Mouse (Mus musculus) adrenal gland, adult 8-10 months (tissue): Measurements from ENCODE around the gene Gtf2a1. TPM values are rescaled to one million over a fixed set of nuclear protein-coding genes. Genes with fewer than 3 reads are reported as not detected.
"Not testable (repeated sequence)": the region's sequence is repeated elsewhere in the genome, so short reads cannot be mapped to it uniquely, and the experiment has no call there.

ENCODE experiments used
- DNase-seq: peaks from one replicate; pipeline ENCODE4 v3.0.0; 2022
- total RNA-seq, 4 experiments: library from RNA; stranded (reverse); gene quantifications; 2 replicates each; pipeline ENCODE4 v1.2.4; 2022

Gene Gtf2a1
- total RNA-seq, result 10 to 100 TPM; 41.1 to 48.8 (median 46.2) TPM

DNA sequence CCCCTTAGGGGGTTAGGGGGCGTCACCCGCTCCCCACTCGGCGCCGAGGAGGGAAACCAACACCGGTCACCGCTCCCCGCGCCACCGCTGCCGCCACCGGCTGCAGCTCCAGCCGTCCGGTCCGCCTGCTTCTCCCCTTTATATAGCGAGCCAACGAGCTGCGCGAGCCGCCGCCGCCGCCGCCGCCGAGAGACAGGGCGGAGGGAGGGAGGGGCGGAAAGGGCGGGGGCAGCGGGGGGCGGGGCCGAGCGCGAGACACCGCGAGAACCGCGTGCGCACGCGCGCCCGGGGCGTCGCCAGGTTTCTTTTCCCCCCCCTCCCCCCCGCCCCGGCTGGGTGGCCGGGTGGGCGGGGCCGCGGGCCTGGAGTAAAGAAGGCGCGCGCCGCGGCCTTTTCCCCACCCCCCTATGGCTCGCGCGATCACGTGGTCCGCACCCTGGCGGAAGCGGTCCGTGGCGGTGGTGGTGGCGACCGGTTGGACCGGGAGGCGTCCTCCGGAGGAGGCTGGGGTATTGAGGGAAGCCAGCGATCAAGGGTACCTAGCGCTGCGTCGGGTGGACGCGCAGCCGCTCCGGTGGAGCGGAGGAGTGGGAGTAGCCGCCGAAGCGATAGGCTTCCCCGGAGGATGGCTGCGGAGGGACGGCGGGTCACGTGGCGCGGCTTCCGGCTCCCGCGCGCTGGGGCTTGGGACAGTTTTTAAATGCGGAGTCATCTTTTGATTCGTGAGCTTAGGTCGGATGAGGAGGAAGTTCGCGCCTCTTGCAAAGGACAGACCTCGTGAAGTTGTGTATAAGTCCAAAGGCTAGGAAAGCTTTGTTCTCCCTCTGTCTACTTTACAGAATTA lies at the start of gene Gtf2a1:
Gene Gtf2a1 (minus strand): TSS at position 641 of the 844 bp plus-strand sequence.
- DNase-seq, result peak; percentile 90

DNA sequence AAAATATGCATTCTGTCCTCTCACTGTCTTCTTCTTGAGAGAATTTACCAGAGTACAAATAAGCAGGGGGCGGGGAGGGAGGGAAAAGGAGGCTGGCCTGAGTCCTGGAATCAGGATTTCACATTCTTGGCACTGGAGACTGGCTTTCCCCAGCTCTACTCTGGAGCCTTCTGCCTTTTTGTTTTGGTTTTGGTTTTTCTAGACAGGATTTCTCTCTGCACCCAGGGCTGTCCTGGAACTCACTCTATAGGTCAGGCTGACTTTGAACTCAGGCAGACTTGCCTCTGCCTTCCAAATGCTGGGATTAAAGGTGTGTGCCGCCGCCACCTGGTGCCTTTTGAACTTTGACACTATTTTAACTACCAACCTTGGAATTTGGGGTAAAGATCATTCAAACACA lies 48.1 kb upstream of the Gtf2a1 start:
- DNase-seq, result no peak

DNA sequence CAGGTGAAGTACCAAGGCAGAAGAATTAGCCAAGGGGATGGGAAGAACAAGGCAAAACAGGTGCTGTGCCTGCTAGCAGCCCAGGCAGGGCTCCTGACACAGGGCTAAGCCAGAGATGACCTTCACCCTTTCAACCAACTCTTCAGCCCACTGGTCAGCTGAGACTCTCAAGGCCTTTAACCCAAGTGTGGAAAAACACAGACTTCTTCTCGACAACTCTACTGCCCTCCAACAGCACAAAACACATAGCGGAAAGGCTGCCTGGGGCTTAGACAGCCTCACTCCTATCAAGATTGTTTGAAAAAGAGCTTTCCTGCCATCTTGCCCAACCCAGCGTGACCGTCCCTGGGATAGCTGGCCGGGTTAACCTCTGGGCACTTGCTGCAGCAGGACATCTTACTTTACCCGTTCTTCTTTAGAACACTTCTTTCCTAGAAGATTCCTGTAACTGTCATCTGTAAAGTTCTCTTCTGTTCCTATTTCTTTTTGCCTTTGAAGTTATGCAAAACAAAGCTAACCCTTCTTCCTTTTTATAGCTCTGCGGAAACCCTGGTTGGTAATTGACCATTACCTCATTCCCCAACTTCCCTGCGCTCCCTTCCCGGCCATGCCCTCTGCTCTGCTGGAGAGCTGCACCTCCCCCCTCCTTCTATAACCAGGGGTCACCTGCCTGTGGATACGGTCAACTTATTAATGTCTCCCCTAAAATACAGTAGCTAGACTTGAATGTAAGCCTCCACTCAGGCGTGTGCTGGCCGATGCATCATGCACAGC lies 47.0 kb upstream of the Gtf2a1 start:
- DNase-seq, result no peak

DNA sequence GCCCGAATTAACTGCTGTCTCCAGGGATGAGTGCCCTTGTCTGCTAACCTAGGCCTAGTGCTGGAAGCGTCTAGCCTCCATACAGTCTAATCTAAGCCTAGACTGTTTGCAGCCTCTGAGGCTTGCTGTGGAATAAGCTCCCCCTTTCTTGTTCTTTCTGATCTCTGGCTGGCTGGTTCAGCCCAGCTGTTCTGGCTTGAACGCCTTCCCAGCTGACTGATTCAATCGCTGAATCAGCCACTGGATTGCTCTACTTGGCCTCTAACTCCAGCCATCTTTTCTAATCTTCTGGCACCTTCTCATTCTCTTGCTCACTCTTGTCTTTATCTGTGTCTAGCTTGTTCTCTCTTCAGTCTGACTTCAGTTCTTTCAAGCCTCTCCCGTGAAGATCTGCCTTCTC lies 36.2 kb upstream of the Gtf2a1 start:
- DNase-seq, result no peak

DNA sequence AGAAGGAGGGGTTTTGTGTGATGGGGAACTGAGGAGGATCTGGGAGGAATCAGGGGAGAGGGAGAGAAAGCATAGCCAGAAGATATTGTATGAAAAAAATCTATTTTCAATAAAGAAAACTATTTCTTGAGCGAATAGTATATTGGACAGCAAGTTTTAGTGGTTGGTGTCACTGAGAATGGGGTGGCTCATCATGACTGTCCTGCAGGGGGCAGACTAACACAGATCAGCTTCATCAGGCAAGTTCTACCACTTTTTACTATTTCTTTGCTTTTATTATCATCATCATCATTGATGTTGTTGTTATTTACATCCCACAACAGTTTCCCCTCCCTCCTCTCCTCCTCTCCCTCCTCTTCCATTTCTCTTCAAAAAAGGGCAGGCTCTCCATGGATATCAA lies 34.7 kb upstream of the Gtf2a1 start:
- no peak for DNase-seq

DNA sequence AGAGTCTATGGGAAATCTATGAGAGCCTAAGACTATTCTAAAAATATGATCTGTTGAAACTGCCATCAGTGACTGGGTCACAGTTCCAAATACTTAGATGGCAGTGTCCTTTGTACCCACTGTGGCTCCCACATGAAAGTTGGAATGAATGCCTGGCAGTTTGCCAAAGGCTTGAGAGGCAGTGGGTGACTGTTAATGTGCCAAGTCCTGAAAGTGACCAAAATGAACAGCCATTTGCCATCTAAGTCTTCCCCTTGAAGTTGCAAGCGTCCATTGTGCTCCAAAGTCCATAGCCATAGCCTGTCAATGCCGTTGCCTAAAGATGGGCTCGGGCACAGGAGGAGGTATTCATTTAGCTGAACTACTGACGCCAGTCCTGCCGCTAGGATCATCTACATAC lies 19.1 kb upstream of the Gtf2a1 start:
- no peak for DNase-seq

DNA sequence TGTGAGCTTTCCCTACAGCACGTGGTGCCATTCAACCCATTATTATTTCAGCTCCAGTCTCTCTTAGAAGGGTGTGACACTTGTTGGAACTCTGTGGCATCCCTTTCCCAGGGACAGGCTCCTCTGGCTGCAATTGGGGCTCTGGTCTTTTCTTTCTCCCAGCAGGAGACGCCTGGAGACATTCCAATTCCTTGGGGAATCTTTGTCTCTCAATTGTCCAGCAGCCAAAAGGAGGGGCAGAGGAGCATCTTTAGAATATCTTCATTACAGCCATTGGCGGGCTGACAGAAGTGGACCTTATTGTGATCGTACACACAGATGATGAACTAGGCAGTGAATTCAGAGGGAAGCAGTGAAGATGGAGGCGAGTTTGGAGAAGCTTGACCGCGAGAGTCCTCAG lies 17.4 kb upstream of the Gtf2a1 start:
- no peak for DNase-seq

DNA sequence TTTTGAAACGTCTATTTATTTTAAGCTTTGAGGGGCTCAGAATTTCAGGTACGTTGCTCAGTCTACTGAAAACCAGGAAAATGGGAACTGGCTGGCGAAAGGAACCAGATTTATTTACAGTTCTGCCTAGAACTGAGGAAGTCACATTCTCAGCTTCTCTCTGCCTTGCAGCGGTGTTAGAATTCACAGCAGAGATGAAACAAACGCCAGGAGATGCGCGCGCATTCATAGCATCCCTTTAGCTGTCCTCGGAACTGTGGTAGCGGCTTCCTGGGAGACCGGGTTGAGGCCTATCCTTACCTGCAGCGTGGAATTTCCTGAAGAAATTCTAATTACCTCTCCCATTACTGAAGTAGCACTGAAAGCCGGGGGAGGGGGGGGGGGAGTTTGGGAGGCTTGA lies 16.4 kb upstream of the Gtf2a1 start:
- DNase-seq, result no peak

DNA sequence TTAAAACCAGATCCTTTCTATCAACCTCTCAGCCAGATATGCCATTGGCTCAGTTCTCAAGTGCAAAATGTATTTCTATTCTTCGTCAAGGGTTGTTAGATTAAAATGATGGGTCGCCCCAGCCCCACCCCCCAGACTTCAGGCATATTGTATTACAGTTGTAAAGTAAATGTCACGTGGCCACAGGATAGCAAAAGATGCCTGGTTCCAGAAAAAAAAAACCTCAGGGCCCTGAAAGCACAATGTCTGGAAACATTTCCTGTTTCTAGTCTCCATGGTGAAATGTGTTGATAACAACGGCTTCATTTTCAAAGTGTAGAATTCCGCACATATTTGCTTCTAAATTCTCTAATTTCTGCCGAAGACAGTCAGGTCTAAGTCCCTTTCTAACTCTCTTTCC lies 14.3 kb upstream of the Gtf2a1 start:
- DNase-seq, result no peak

DNA sequence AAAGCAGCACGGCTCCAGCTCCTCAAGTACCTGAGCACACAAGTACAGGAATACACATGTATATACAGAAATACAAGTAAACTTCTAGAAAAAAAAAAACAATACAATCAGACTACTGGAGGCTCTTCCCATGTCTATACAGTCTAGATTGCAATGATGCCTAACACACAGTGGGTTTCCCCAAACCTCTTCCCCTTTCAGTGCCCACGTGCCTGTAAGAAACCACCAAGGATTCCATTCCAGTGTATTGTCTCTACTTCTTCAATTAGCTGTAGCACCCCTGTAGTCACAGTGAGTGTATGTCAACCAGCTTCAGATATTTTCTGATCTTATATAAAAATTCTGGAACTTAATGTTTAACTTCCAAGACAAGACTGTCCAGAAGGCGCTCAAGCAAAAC lies 1.8 kb upstream of the Gtf2a1 start:
- DNase-seq, result no peak

DNA sequence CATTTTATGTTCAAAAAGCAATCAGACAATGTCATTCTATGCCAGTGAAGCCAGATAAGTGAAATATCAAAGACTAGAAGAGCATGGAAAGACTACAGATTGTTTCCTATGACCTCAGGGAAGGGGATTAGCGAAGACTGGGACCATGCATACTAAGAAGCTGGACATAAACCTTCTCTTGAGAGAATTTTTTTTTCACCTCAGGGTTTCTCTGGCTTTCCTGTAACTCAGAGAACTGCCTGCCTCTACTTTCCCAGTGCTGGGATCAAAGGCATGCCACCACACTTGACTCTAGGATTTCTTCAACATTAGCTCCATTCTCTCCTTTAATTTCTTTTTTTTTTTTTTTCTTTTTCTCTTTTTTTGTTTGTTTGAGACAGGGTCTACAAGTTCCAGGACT lies 904 bp upstream of the Gtf2a1 start:
- no peak for DNase-seq

DNA sequence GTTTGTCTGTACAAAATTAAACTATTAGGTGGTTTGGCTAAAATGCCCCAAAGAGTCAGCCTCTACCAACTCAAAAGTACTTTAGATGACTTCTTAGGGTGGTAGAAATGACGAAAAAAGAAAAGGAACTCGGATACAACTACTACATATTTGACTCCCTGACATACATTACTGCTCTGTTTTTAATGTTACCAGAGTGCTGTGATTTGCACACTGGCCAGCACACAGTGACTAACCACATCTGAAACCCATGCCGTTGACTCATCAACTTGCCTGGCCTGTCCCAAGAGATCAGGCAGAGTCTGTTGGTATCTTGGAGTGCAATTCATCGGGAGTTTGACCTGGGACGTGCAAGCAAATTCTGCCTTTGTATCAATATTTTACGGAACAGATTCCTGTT lies 429 bp upstream of the Gtf2a1 start:
- DNase-seq, result peak; percentile 59

DNA sequence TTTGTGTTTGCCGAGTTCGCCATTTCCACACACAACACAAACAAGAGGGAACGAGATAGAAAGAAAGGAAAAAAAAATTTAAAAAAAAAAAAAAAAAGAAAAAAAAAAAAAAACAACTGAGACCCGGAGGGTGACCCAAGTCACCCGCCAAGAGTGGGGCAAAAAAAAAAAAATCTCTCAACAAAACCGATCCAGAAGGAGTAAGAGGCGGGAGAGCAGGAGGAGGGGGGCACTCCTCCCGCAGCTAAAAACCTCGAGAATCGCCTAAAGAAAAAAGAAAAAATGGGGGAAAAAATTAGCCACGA lies 793 bp downstream of the Gtf2a1 start:
- no peak for DNase-seq

DNA sequence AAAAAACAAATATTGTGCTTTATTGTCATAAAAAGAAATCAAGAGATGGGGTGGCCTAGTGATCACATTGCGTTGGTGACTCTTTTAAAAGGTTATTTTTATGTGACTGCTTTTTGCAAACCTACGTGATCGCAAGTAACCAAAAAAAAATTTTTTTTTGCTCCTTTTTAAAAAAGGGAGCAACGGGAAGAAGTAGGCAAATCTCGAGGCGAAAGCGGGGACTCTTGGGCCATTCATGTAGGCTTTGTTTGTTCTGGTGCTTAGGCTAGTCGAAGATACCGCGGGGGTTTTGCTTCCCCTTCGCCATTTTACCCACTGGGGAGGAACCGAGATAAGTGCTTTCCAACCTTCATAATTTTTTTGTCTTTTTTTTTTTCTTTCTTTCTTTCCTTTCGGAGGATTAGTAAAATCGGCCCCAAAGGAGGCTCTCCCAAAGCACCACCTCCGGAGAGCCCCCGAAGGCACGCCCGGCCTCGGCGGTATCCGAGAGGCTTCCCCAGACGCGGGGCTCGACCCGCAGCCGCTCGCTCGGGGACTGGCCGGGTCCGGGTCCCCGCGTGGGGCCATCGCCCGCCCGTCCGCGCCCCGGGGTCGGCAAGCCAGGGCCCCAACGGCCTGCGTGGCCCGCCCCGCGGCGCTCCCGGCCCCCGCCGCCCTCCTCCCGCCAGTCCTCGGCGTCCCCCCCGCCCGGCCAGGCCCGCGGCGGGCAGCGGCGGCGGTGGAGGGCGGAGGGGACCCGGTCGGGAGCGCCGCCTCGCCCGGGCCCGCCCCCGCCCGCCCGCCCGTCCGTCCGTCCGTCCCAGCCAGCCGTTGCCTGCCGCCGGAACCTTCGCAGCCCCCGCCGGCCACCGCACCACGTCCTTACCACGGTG lies 1.4 kb downstream of the Gtf2a1 start:
- DNase-seq, result peak; percentile 30

DNA sequence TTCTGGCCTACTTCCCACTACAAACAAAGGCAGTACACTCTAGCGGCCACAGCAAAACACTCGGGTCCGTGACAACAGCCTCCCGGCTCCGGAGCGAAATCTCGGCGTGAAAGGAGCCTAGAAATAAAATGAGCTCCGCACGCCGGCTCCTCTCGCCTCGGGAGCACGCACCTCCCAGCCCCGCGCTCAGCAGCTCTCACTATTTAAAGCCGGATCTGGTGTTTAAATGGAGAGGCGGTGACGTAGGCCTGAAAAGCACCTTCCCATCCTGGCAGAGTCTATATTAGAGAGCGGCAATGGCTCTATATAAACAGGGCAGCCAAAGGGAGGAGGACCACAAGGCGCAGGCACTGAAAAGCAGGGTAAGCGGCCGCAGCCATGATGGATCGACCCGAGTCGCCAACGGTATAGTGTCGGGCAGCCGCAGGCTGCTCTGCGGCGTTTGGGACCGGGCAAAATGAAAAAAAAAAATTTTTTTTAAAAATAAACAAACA lies 2.1 kb downstream of the Gtf2a1 start:
- DNase-seq, result peak; percentile 92

DNA sequence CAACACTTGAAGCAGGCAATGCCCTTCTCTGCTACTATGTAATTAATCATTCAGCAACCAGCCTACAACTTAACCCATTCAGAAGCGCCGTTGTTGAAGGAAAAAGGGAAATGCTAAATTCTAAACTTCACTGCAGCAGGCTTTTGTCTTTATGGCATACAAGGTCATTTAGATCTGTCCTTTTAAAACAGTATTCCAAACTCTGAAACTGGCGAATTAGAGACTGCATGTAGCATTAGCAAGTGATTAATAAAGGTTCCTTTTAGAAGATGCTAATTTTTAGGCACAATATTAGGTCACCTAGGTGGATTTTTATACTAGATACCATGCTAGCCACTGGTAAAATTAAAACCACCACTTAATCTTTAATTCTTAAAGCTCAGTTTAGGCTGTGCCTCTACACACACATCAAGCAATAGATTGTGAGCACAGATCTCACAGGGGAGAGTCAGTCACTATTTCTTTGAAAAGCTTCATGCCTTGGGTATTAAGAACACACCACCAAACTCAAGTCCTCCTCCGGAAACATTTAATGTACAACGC lies 2.7 kb downstream of the Gtf2a1 start:
- DNase-seq, result no peak

DNA sequence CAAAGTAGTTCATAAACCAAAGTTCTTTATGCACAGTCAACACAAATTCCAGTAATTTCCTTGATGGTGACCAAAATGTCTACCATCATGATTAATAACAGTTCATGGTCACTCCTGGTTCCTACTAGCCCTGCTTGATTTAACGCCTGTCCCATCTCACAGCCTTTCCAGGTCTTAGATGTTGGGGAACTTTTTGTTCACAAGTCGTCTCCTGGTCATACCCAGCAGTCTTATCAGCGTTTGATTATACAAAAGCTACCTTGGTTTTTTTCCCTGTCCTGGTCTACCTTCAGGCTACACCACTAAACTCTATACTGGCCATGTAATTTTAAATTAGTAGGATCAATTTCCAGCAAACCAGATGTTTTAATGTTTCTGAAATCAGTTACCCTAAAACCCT lies 3.2 kb downstream of the Gtf2a1 start:
- DNase-seq, result no peak

DNA sequence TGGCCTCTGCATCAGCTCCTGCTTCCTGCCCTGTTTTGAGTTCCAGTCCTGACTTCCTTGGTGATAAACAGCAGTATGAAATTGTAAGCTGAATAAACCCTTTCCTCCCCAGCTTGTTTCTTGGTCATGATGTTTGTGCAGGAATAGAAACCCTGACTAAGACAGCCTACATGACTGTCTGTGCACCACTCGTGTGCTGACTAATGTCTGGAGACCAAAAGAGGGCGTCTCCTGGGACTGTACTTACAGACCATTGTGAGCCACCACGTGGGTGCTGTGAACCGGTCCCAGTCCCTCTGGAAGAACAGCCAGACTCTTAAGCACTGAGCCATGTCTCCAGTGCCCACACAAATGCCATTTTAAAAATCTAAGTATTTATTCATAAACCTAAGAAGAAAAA lies 4.5 kb downstream of the Gtf2a1 start:
- DNase-seq, result not testable (repeated sequence)

DNA sequence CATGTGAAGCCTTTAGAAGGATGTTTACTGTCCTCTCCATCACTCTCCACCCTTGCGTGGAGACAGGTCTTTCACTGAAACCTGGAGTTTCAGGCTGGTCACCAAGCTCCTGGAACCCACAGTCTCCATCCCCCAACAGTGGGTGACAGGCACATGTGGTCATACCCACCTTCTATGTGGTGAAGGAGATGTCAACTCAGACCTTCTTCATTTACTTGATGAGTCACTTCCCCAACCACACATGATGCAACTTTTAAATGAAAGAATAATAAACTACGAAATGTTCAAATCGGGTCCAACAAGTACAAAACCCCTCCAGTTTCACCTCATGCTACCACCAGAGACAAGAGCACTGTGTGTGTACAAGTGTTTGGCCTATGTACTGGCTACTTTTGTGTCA lies 5.1 kb downstream of the Gtf2a1 start:
- DNase-seq, result no peak

DNA sequence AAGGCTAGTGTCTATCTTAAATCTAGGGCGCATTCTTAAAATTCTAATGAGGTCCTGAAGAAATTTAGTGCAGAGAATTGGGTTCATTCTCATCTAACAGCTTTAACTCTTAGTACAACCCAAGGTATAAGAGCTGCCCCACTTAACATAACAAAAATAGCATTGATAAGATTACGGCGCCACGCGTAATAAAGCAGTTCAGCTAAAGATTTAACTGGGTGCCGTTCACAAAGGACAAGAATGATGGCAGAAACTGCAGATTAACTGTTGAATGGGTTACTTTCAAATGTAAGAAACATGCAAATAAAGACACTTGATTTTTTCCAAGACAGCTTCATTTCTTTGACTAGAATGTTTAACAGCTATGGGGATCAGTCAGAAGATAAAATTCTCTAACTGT lies 6.9 kb downstream of the Gtf2a1 start:
- no peak for DNase-seq

DNA sequence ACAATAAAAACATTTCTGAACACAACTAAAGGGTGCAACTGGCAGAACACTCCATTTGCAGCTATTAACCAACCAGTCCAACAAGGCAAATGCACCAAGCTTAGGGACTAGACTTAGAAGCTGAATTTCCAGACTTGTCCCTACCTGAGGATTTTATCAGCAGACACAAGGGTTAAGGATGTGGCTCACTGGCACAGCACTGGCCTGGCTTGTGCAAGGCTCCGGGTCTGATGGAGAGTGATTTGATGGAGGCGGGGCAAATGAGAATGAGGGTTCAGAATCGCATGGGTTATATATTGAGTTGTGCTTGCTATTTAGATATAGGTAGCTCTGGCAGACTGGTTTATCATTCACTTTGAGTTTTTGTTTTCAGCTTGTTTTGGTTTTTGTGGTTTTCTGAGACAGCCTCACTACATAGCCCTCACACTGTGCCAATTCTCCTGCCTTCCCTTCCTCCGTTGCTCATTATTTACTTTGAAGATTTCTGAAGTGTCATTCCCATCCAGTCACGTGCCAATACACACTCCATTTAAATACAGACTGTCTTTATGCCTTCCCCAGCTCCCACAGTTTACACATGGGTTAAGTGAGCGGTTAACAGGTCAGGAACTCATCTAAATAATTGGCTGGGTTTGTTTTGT lies 7.8 kb downstream of the Gtf2a1 start:
- DNase-seq, result no peak
